Mouse (Mus musculus) gastrocnemius, postnatal 10 days (tissue): Measurements from ENCODE around the gene Sgk2. TPM values are rescaled to one million over a fixed set of nuclear protein-coding genes. Genes with fewer than 3 reads are reported as not detected.
A peak's percentile ranks its signal among the peaks of the same experiment; 100 is the strongest.

Experiments used
- DNase-seq: peaks from one replicate; pipeline ENCODE4 v3.0.0; 2021; ENCODE audit warnings: mixed read lengths
- long read RNA-seq, 2 experiments: library from polyadenylated mRNA; stranded (forward); transcript quantifications; one replicate each; pipeline ENCODE4 v2.0.0; 2021
- total RNA-seq, 2 experiments: library from RNA; stranded (reverse); gene quantifications; 2 replicates each; pipeline ENCODE4 v1.2.3; 2021

Sgk2 gene
- total RNA-seq = not detected
- long read RNA-seq, experiment 1 = 0 reads
- long read RNA-seq, experiment 2 = 0 reads

DNA sequence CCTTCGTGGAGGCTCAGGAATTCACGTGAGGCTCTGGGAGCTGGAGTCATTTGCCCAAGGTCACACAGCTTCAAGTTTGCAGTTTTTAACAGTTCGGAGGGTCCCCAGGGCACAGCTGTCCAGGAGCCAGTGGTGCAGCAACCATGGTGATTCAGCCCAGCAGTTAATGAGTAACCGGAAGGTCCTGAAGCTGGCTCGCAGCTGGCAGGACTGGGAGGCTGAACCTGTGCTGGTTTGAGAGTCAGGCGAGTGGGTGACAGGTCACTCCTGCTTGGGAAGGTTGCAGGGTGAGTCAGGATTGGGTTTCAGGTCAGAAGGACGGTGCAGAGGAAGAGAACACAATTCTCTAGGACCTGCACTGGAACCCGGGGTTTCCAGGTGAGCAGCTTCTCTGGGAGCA, at the start of gene Sgk2:
TSS of gene Sgk2 (plus strand) at position 113 of the 400 bp plus-strand sequence.
- no peak for DNase-seq

DNA sequence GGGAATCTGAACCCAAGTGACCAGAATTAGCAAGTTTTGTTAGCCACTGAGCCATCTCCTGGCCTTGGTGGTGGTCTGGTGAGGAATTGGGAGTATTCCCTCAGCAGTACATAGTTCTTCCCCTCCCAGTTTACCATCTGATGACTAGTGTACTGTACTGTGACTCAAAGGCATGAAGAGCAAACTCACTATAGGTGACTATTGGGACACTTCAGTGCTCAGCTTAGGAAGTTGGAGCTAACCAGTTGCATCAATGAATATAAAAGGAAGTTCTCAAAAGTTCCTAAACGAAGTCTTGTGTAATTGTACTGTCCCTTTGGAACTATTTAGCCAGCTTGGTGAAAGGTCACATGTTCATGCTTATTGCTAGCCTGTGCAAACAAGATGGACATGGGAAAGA, 47.6 kb upstream of the Sgk2 start:
- no peak for DNase-seq

DNA sequence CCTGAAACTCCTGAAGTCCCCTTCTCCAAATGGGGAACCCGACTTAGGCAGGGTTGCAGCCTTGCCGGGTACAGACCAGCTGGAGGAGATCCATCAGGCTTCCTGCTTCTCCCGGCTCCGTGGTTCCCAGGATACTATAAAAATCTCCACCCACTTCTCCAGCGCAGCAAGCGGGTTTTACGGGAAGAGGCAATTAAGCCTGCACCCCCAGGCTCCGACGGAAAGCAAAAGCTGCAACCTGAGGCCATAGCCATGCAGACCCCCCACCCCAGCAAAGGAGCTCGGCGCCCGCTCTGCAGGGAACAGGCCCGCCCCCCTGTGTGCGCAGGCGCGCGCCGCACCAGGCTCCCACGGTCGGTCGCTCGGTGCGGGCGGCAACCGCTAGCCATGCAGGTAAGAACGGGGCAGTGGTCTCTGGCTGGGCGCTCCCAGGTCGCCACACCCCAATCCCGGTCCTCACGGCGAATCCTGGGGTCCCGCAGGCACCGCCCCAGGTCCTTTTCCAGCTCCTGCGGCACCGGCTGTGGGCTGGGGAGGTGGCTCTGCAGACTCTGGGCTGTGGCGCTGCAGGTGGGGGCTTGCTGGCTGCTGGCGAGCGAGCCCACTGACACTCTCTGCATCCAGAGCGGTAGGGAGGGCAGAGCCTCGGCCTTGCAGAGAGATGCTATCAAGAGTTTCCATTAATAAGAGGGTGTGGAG, 43.8 kb upstream of the Sgk2 start, which contains the start of gene L3mbtl1:
TSS of gene L3mbtl1 (plus strand) at position 325 of the 699 bp plus-strand sequence.
- peak; percentile 33 for DNase-seq

DNA sequence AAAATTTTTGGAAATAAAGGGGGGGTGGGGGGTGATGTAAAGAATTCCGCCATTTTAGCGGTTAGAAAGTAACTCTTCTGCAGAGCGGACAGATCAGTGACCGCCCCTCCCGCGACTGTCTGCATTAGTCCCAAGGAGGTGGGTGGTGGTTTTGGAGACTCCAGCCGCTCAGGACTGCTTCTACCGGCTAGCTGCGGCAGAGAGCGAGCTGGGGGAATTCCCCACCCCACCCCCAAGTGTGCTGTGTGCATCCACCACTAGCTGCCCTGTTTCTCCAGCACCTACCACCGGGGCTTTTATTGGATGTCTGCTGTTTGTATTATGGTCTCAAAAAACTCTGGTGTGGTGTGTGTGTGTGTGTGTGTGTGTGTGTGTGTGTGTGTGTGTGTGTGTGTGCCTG, 43.2 kb upstream of the Sgk2 start:
- no peak for DNase-seq

DNA sequence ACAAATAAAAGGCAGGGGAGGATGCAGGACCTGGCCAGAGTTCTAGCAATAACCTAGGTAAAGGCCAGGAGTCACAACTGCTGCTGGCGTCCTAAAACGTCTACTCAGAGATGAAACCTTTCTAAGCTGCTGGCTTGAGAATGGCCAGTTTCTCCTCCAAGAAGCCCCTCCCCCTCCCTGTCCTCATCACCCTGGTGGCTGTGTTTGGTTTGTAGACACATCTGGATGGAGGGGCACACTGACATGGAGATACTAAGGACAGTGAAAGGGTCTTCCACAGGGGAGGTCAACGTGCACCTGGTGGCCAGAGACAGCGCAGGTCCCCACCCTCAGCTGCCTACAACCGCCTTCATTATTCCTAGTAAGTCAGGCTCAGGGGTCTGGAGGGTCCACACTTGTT, 40.2 kb upstream of the Sgk2 start:
- no peak for DNase-seq

DNA sequence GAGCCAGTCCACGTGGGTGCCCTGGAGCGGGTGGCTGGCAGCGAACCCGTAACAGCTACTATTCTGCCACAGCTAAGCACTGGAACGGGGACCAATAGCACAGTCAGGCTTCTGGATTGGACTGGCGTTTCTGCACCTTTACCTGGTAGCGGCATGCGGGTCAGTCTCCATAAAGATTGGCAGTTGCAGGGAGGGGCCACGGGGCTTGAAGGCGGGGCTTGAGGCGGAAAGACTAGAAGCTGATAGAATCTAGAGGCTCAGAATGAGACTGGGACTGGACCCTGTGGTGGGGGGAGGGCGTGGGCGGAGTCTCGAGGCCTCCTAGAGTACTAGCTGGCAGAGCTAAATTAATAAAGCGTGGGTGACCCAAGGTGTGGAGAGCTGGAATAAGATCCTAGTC, 39.4 kb upstream of the Sgk2 start:
- no peak for DNase-seq

DNA sequence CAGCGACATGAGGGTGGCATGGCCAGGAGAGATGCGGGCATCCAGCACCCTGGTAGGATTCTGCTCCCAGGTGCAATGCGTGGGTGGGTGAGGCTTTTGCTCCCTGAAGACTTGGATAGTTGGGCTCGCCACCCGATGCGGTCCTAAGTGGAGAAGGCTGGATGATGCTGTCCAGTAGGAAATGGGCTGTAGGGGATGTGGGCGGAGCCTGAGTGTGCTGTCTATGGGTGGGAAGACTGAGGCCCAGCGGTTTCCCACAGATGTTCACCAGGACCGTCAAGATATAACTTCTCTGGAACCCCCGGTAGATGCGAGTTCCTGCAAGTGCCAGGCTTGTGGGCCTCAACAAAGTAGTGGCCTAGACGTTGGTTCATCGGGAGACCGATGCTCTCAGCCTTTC, 38.9 kb upstream of the Sgk2 start:
- no peak for DNase-seq

DNA sequence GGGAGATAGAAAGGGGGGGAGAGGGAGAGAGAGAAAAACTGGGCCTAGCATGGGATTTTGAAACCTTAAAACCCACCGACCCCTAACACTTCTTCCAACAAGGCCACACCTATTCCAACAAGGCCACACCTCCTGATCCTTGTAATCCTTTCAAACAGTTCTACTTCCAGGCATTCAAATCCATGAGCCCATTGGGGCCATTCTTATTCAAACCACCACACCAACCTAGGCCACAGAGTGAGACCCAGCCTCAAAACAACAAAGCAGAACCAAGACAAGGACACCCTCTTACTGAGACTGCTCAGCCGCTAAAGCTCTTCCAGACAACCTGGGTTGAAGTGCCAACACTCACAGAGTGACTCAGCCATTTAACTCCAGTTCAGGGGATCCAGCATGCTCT, 36.4 kb upstream of the Sgk2 start:
- DNase-seq = no peak

DNA sequence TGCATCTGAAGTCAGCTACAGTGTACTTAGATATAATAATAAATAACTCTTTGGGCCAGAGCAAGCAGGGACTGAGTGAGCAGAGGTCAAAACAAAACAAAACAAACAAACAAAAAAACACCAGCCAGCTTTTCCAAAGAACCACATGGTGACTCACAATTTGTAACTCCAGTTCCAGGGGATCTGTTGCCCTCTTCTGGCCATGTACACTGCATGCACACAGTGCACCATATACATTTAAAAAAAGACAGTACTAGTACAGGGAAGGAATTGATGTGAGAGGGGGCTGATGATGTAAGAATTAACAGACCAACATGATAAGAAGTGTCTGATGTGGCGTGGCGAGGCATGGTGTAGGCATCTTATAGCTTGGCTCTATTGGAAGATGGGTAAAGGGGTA, 30.3 kb upstream of the Sgk2 start:
- DNase-seq = no peak

DNA sequence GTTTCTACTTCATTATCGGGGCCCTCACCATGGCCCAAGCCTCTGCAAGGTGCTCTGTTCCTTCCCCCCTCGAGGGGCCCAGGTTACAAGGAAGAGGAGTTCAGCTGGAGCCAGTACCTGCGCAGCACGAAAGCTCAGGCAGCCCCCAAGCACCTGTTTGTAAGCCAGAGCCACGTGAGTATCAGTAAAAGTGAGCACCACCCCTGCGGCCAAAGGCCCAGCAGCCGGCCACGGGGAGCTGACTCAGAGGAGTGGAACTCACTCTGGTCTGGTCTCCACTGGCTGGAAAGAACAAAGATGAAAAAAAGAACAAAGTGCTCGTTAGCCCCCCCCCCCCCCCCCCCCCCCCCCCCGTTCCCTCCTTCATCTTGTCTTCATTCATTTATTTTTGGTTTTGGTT, 25.8 kb upstream of the Sgk2 start:
- DNase-seq = no peak

DNA sequence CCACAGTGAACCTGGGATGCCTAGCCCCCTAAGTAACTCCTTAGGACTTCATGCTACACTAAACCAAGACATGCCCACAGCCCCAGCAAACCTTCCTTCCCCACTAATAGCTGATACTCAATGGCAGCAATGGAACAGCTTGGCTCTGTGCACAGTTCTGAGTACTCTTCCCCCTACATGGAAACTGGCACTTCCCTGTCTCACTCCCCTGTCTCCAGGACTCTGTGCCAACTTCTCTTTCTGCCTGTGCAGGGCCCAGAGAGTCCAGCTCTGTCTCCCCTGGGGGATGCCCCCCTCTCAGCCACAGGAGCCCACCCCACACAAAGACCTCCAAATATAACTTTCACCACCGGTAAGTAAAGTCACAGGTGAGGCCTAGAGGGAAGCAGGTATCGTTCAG, 20.4 kb upstream of the Sgk2 start:
- DNase-seq = no peak

DNA sequence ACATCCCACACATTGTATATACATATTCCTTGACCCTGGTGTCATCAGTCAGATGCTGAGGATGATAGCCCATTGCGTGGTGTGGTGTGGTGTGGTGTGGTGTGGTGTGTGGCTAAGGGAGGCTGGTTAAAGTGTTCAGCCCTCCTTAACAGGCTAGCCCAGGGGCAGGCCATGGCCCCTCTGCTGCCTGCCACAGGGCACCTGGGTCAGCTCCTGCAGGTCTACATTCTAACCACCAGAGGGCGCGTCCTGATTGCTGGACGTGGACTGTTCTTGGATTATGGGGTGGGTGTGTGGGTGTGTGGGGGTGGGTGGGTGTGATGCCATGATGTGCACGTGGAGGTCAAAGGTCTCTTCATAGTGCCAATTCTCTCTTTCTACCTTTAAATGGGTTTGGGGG, 18.8 kb upstream of the Sgk2 start:
- DNase-seq = peak; percentile 32

DNA sequence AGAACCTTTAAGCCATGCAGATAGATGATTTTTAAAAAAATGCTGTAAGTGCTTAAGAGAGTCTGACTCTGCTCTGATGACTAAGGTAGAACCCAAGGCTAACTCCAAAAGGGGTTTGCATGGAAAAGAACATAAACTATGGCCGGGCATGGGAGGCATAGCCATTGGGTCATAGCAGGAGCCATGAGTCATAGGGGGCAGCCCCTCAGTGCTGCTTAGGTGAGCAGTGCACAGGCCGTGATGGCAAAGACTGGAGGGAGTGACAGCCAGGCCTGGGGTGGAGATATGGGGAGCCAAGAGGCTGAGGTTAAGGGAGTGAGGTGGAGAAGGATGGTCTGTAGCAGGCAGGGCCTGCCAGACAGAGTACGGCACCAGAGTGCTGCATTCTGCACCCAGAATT, 18.0 kb upstream of the Sgk2 start:
- no peak for DNase-seq

DNA sequence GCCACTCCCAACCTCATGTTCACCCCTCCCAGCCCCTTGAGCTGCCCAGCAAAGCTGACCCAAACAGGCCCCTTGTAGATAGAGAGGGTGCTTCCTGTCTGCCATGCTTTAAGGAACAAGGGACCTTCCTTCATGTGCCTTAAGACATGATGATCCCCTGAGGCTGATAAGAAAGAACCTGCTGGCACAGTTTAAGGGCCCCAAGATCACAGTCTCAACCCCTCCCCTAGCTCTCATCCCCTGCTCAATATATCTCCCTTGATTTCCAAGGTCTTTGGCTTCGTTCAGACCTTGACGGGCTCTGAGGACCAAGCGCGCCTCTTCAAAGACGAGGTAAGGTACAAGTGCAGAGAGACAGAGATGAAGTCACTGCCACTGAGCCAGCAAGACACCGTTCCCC, 16.2 kb upstream of the Sgk2 start:
- DNase-seq = no peak

DNA sequence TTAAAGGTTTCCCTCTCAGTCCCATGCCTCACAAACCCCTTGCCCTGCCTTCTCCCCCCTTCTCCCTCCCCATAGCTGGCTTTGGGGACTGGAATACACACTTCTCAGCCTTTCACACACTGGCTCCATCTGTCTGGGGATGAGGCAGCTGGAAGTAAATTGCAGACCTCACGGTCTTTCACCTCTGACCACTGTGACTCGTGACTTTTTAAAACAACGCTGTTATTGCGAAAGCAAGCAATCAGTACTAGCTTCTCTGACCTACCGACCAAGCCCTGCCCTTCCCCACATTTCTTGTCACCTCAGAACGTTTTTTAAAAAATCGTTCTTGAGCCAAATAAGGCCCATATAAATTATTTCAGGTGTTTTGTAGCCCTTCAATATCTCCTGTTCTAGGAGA, 14.4 kb upstream of the Sgk2 start:
- no peak for DNase-seq

DNA sequence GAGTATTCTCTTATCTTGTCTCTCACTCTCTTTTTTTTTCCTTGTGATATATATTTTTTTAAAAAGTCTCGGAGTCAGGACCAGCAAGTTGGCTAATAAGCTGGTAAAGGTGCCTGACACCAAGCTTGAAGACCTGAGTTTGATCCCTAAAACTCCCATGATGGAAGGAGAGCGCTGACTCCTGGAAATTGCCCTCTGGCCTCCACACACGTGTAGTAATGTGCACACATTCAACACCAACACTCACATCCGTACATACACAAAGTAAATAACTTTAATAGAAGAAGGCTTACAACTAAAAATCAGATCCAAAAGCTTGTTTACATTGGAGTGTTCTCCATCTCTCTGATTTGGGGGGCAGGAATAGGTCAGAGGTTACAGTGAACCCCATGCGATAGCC, 13.9 kb upstream of the Sgk2 start:
- no peak for DNase-seq

DNA sequence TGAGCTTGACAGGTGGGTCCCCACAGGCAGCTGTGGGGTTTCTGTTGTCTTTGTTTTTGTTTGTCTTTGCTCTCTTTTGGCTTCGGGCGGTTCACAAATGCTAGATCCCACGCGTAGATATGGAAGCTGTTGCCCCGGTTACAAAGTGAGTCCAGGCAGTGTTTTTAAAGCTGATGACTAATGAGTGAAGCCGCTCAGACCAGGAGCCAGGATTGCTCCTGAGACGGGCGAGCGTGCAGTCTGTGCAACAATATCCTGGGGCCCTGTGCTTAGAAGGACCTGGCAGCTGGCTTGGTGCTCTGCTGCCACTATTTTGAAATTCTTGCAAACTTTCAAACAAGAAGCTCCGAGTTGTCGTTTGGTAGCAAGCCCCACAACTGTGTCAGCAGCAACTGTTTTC, 13.5 kb upstream of the Sgk2 start:
- DNase-seq = no peak

DNA sequence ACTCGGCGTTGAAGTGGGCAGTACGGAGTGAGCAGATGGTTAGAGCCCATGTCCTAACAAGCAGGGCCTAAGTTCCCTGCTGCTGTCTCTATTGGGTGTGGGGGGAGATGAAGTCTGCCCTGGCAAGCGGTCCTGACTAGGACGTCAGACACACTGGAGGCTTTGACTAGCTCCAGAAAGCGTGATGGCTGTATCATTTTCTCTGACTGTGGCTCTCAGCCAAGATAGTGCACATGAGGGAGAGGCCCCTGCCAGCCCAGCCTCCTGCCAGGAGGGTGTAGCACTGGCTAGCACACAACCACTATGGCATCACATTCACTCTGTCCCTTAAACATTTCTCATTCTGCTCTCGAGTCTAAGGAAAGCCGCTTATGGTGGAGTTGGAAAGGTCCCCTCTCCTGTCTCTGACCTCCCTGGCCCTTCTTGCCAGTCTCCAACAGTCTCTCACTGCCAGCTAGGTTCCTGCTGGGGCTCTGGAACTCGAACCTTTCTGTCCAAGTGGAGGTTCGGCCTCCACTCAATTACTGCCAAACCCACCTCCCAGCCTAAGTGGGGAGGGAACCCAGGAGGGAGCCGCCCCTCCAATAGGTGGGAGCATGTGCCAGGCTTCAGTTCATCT, 11.9 kb upstream of the Sgk2 start:
- no peak for DNase-seq

DNA sequence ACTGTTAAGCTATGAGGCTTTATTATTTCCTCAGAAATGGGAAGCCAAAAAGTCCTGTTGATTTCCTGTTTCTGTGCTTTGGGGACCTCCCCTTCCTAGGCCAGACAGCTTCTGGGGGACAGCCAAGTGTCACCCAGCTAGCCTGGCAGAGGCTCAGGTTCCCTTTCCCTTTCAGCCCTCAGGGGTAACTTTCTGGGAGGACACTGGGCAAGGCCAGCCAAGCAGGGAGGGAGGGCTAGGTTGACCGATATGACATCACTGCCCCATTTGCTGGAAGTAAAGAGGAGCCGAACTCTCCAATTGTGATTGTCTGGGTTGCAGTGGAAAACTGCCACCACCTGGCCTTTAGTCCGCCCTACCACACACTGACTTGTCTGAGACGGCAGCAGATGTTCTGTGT, 11.1 kb upstream of the Sgk2 start:
- no peak for DNase-seq

DNA sequence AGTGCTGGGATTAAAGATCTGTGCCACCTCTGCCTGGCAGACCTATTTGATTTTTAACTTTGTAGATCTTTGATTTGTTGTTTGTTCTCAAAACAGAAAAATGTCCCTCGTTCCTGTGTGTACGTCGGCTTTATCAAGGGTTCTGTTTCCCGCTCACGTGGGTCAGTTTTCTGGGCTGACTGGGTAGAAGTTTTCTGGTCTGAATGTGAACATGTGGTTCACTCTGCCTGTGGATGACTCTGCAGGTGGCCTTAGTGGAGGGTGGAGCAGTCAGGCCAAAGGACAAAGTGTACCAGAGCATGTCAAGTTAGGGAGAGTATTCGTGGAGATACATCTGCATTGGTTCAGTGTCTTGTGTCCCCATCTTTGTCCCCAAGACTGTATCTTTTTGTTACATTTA, 2.7 kb upstream of the Sgk2 start:
- no peak for DNase-seq

DNA sequence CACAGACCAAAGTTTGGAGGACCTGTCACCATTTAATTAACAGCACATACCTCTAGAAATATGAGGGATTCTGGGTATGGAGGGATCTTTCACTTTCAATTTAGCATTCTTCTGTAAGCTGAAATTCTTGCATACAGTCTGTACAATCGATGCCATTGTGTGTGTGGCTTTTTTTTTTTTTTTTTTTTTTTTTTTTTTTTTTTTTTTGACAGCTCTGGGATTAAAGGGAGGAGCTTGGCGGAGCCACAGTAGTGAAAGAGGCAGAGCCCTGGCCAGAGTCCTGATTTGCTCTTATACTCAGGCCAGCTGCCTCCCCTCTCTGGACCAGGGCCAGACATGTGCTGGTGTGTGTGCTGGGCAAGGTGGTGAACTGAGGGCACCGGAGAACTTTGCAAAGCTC, 1.2 kb upstream of the Sgk2 start:
- DNase-seq = peak; percentile 52

DNA sequence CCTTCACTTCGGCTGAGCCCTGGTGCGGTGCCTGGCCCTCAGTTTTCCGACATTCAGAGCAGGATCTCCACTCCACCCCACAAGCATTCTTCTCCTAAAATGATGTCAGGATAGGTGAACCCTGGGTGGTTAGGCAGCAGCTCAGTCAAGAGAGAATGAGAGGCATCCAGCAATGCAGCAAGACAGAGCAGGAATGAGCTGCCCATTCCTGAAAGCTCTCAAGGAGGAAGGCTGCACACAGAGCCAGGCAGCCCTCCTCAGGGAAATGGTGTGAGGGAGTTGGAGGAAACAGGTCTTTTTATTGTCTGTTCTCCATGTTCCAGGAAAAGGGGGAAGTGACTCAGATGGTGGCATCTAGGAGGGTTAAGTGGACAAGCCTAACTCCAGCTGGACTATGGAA, 366 bp upstream of the Sgk2 start:
- no peak for DNase-seq

DNA sequence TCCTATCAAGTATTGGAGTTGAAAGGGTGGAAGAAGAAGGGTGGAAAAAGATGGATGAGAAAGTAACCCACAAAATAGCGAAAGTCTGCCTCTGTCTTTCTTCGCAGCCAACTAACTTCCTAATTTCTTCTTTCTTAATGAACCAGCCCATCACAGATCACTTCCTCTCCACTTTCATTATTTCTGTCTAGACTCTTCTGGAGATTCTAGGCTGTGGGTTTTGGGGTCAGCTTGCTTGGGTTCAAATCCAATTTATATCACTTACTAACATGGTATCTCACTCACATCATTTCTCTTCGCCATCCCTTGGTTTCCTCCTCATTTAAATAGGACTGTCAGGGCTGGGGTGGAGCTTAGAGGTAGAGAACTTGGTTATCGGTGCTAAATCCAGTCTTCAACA, 1.1 kb downstream of the Sgk2 start:
- no peak for DNase-seq

DNA sequence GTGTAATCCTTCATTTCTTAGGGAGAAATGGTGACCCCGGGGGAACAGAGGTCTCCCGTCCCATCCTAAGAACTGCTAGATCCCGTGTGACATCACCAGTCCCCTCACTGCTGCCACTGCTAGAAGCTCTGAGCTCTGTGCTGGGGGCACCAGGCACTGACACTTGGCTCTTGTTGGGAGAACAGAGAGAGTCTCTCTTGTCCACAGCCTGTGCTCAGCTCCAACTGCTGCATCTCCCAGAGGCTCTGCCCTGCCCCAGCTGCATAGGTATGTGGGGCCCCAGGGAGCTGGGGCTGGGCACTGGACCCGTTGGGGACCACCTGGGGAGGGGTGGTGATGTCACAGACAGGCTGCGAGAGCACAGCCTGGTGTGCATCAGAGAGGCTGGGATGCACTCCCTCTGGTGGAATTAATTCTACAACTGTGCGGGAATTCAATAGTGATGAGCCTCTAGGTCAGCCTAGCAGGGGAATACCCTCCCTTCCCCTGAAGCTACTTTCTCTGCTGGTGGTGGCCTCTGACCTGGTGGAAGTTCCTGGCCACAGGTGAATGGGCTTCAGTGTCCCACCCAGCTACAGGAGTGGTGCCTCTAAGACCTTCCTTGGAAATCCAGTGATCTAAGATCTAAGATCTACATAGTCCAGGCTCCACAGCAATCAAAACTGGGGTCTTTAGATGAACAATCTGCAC, 4.4 kb downstream of the Sgk2 start:
- no peak for DNase-seq
